20 mouse cellular contexts compared by ENCODE assay signal in genomic region chr13:19366866-19367265, GRCm38 (mm10). TPM values are rescaled to one million over a fixed set of nuclear protein-coding genes. Genes with fewer than 3 reads are reported as not detected.
DNase-seq lines count a peak whose midpoint lies in the region; ATAC-seq and TF ChIP-seq lines count a peak whose summit lies in the region.
"Had no signal": no experiment of that assay in that cellular context is flagged by ENCODE, and none has a peak within 500 bp of the region (broad histone marks: within the 10 kb centered on the region; RNA-seq: fewer than 3 reads in every experiment).

No protein-coding gene starts in this region.

- H3K4me2 ChIP-seq in kidney, embryonic 15.5 days, result no peak overlapping the region
- H3K4me2 ChIP-seq in liver, embryonic 12.5 days, result no peak overlapping the region
- H3K4me2 ChIP-seq: forebrain, embryonic 13.5 days; heart, embryonic 12.5 days; heart, embryonic 15.5 days; hindbrain, embryonic 13.5 days had no signal

- TF ChIP-seq CTCF in liver, adult 2 months (IDR thresholded peaks at IDR 0.05; ENCODE audit: low read depth, low read length), result no peak

- H3K36me3 ChIP-seq in kidney, embryonic 15.5 days, result peaks cover 59% of the 10 kb centered on the region
- peaks cover 13% of the 10 kb centered on the region for H3K36me3 ChIP-seq in liver, adult 2 months (ENCODE audit: control insufficient read depth, insufficient read depth, low read length)
- H3K36me3 ChIP-seq in liver, embryonic 12.5 days, result peaks cover 33% of the 10 kb centered on the region

- H3K9ac ChIP-seq in kidney, embryonic 15.5 days, result no peak overlapping the region
- H3K9ac ChIP-seq in liver, adult 2 months (ENCODE audit: low read depth, low read length), result no peak overlapping the region
- no peak overlapping the region for H3K9ac ChIP-seq in liver, embryonic 12.5 days
- H3K9ac ChIP-seq: forebrain, embryonic 13.5 days; heart, embryonic 12.5 days; heart, embryonic 15.5 days; hindbrain, embryonic 13.5 days had no signal

- no peak overlapping the region for H3K27ac ChIP-seq in kidney, embryonic 15.5 days
- H3K27ac ChIP-seq in liver, adult 2 months (replicated peaks; ENCODE audit: insufficient read depth, low read depth, low read length), result no peak overlapping the region
- no peak overlapping the region for H3K27ac ChIP-seq in liver, embryonic 12.5 days
- H3K27ac ChIP-seq: forebrain, embryonic 10.5 days; forebrain, embryonic 13.5 days; heart, embryonic 15.5 days; hindbrain, embryonic 10.5 days; hindbrain, embryonic 13.5 days had no signal

- H3K9me3 ChIP-seq in kidney, embryonic 15.5 days (replicated peaks), result no peaks in the 10 kb centered on the region
- no peaks in the 10 kb centered on the region for H3K9me3 ChIP-seq in liver, embryonic 12.5 days (replicated peaks)
- H3K9me3 ChIP-seq: forebrain, embryonic 10.5 days; forebrain, embryonic 13.5 days; heart, embryonic 12.5 days; heart, embryonic 15.5 days; hindbrain, embryonic 10.5 days; hindbrain, embryonic 13.5 days had no signal

- peak; percentile 52 for DNase-seq in kidney, adult 11 months
- DNase-seq in kidney, adult 18-20 months, result no peak
- peak; percentile 89 for DNase-seq in kidney, adult 9 months
- DNase-seq in liver, adult 2 months (ENCODE audit: extremely low read depth, low read depth, low spot score), result peak; percentile 16
- DNase-seq: adrenal gland, adult 2 months; adrenal gland, postnatal 14 days; gastrocnemius, postnatal 10 days; gastrocnemius, postnatal 36 days; heart, postnatal 10 days; heart, postnatal 36 days had no signal

- no peak overlapping the region for H3K4me3 ChIP-seq in kidney, embryonic 15.5 days (replicated peaks)
- H3K4me3 ChIP-seq in liver, adult 2 months (ENCODE audit: insufficient read depth, low read depth, low read length), result no peak overlapping the region
- no peak overlapping the region for H3K4me3 ChIP-seq in liver, embryonic 12.5 days
- H3K4me3 ChIP-seq: forebrain, embryonic 10.5 days; forebrain, embryonic 13.5 days; heart, embryonic 12.5 days; heart, embryonic 15.5 days; hindbrain, embryonic 10.5 days; hindbrain, embryonic 13.5 days had no signal

- no peaks in the 10 kb centered on the region for H3K27me3 ChIP-seq in kidney, embryonic 15.5 days
- no peaks in the 10 kb centered on the region for H3K27me3 ChIP-seq in liver, adult 2 months (ENCODE audit: control insufficient read depth, insufficient read depth, low read length)
- H3K27me3 ChIP-seq in liver, embryonic 12.5 days (replicated peaks), result no peaks in the 10 kb centered on the region
- H3K27me3 ChIP-seq: forebrain, embryonic 13.5 days; heart, embryonic 12.5 days; heart, embryonic 15.5 days; hindbrain, embryonic 13.5 days had no signal

- H3K79me2 ChIP-seq in liver, adult 2 months (ENCODE audit: control insufficient read depth, insufficient read depth, low read length), result no peaks in the 10 kb centered on the region

- WGBS in kidney, embryonic 15.5 days, result 42% methylated on average over 2 of the region's 2 CpGs
- 67% methylated on average over 2 of the region's 2 CpGs for WGBS in liver, adult 2 months
- WGBS in liver, embryonic 12.5 days (ENCODE audit: insufficient replicate concordance), result 76% methylated on average over 2 of the region's 2 CpGs

- no peak for ATAC-seq in kidney, embryonic 15.5 days (replicated peaks; ENCODE audit: low FRiP score)
- no peak for ATAC-seq in liver, embryonic 12.5 days
- ATAC-seq: CD4-positive, CD25-positive, alpha-beta regulatory T cell, adult 4 months; forebrain, embryonic 13.5 days; forebrain, embryonic 16.5 days had no signal

- 0 out of 2 replicates have a peak, but pooled peaks cover 4% of the 10 kb centered on the region for H3K4me1 ChIP-seq in kidney, embryonic 15.5 days
- H3K4me1 ChIP-seq in liver, adult 2 months (ENCODE audit: control insufficient read depth, insufficient read depth, low read length), result peaks cover 6% of the 10 kb centered on the region; the same call in 1 of the 2 replicates
- no peaks in the 10 kb centered on the region for H3K4me1 ChIP-seq in liver, embryonic 12.5 days
- H3K4me1 ChIP-seq: forebrain, embryonic 13.5 days; hindbrain, embryonic 10.5 days; hindbrain, embryonic 13.5 days had no signal

- no peak for TF ChIP-seq POLR2A in liver, adult 2 months (IDR thresholded peaks at IDR 0.05; ENCODE audit: extremely low read depth, insufficient read depth, low read length)

RNA-seq across cellular contexts. Expression of gene Stard3nl, which starts 28.7 kb away (rescaled TPM):
- 103 and 112 TPM in 2 replicates for polyA plus RNA-seq in kidney, embryonic 15.5 days (2015; fragmentation: Nextera tagmentation; extraction: Ambion mirVana)
- 15.0 and 17.5 TPM in 2 replicates for total RNA-seq in liver, adult 2 months (2014; rRNA removed)
- polyA plus RNA-seq in liver, adult 2 months (2012; rRNA removed), result 6.9 and 8.5 TPM in 2 replicates
- polyA plus RNA-seq in liver, embryonic 12.5 days (2016; fragmentation: Nextera tagmentation; extraction: Ambion mirVana), result 29.8 and 33.5 TPM in 2 replicates
